Mouse (Mus musculus): ENCODE data around the gene Ppfibp2. TPM values are rescaled to one million over a fixed set of nuclear protein-coding genes. Genes with fewer than 3 reads are reported as not detected.

Gene Ppfibp2
- polyA plus RNA-seq, 1 experiment, result 1.6 TPM

DNA sequence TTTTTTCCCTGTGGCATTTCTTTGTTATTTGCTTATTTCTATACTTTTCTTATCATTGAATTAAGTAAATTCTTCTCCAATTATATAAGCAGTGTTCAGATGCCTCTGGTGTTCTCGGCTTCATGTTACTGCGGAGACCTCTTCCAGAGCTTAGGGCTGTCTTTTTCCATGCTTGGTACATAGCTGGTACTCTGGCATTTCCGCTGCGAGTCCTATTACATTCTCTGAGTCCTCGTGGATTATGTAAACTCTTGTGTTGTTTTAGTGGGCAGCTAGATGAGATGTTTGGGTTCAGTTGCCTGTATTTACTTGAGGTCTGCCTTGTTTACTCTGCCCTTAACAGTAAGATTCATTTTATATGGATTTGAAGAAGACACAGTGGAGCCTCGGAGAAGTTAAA, 30.8 kb downstream of the Ppfibp2 start:
- no peaks in the 10 kb centered on the region for H3K27me3 ChIP-seq (replicated peaks)
- no peak overlapping the region for H3K4me3 ChIP-seq (replicated peaks)
- TF ChIP-seq GATA1 (IDR thresholded peaks at IDR 0.05; ENCODE audit: borderline replicate concordance, low read length) (no peak), FLI1 (IDR thresholded peaks at IDR 0.05; ENCODE audit: low read length) (no peak)
- H3K36me3 ChIP-seq (replicated peaks; ENCODE audit: low read length), result no peaks in the 10 kb centered on the region
- H3K4me1 ChIP-seq, result peaks cover 3% of the 10 kb centered on the region; the same call in 1 of the 2 replicates
- H3K9me3 ChIP-seq, result 0 out of 2 replicates have a peak, but pooled peaks cover 4% of the 10 kb centered on the region

DNA sequence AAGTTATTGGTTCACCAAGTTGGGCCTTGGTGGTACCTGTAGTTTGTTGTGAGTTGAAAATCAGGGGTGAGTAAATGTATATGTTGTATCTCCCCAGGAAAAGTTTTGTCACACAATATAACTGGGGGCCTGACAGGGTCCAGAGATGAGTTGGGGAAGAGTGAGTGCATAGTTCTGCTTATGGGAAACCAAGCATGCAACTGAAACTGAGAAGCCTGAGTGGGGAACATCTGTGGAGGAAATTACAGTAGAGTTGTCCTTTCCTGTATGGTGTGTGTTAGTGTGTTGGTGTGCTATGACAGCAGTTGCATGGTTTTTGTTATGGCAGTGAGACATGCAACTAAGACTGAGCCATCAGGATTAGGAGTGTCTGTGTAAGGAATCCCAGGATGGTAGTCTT, 33.4 kb downstream of the Ppfibp2 start:
- Histone ChIP-seq H3K27me3 (replicated peaks) (no peaks in the 10 kb centered on the region), H3K4me3 (replicated peaks) (no peak overlapping the region), H3K9me3 (peaks cover 10% of the 10 kb centered on the region), H3K4me1 (no peaks in the 10 kb centered on the region), H3K36me3 (replicated peaks; ENCODE audit: low read length) (no peaks in the 10 kb centered on the region)
- TF ChIP-seq FLI1 (IDR thresholded peaks at IDR 0.05; ENCODE audit: low read length) (no peak), GATA1 (IDR thresholded peaks at IDR 0.05; ENCODE audit: borderline replicate concordance, low read length) (no peak)

DNA sequence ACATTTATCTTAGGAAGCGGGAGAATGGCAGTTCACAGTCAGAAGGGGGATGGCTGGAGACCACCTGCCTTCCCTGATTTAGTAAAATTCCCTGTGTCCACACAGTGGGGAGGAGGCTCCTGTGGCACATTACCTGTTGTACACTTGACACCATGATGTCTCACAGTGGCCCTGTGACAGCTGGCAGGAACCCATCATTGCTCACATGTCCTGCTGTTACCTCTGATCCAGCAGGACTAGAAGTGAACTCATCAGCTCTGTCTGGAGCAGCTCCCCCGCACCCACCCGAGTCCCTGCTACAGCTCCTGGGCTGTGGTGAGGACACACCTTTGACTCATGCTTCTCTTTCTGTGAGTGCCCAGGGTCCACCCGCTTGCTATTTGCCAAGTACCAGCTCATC, 38.2 kb downstream of the Ppfibp2 start:
- peaks cover 19% of the 10 kb centered on the region for H3K9me3 ChIP-seq
- TF ChIP-seq FLI1 (IDR thresholded peaks at IDR 0.05; ENCODE audit: low read length) (no peak), GATA1 (IDR thresholded peaks at IDR 0.05; ENCODE audit: borderline replicate concordance, low read length) (no peak)
- H3K27me3 ChIP-seq (replicated peaks), result no peaks in the 10 kb centered on the region
- H3K36me3 ChIP-seq (replicated peaks; ENCODE audit: low read length), result no peaks in the 10 kb centered on the region
- H3K4me1 ChIP-seq, result 0 out of 2 replicates have a peak, but pooled peaks cover 4% of the 10 kb centered on the region
- no peak overlapping the region for H3K4me3 ChIP-seq (replicated peaks)

DNA sequence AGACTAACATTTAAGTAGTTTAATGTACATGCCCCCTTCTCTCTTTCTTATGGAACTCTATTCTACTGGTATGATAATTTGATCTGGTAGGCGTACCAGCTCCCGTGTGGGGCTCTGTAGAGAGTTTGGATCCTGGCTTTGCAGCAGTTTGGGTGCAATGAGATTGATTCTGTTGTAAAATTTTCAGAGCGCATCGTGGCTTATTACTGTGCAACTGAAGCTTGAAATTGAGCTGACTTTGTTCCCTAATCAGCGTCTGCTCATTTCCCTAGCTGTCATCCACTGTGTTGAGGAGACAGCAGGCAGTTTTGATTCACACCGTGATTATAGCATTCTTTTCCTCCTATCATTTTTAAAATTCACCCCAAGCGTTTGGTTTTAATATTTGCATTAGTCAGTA, 42.4 kb downstream of the Ppfibp2 start:
- Histone ChIP-seq H3K9me3 (peaks cover 9% of the 10 kb centered on the region; the same call in 1 of the 2 replicates), H3K36me3 (replicated peaks; ENCODE audit: low read length) (no peaks in the 10 kb centered on the region), H3K27me3 (replicated peaks) (no peaks in the 10 kb centered on the region), H3K4me3 (replicated peaks) (no peak overlapping the region), H3K4me1 (0 out of 2 replicates have a peak, but pooled peaks cover 4% of the 10 kb centered on the region)
- TF ChIP-seq GATA1 (IDR thresholded peaks at IDR 0.05; ENCODE audit: borderline replicate concordance, low read length) (no peak), FLI1 (IDR thresholded peaks at IDR 0.05; ENCODE audit: low read length) (no peak)

DNA sequence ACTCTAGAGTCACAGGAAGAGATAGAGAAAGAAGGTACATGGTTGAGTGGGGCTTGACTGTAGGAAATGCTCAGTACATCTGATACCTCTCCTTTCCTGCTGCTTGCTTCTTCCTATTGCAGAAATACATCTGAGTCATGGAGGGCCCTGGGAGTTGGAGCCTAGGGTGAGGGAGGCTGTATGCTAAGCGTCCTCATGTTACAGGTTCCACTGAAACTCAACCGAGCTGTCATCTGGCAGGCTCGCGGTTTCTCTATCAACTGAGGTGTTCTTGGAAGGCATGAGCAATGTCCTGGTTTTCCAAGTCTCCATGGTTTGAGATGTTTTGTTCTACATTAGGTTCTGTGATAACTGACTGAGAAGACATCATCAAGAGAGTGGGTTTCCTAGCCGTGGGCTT, 43.0 kb downstream of the Ppfibp2 start:
- Histone ChIP-seq H3K4me3 (replicated peaks) (no peak overlapping the region), H3K36me3 (replicated peaks; ENCODE audit: low read length) (no peaks in the 10 kb centered on the region), H3K9me3 (peaks cover 9% of the 10 kb centered on the region; the same call in 1 of the 2 replicates)

DNA sequence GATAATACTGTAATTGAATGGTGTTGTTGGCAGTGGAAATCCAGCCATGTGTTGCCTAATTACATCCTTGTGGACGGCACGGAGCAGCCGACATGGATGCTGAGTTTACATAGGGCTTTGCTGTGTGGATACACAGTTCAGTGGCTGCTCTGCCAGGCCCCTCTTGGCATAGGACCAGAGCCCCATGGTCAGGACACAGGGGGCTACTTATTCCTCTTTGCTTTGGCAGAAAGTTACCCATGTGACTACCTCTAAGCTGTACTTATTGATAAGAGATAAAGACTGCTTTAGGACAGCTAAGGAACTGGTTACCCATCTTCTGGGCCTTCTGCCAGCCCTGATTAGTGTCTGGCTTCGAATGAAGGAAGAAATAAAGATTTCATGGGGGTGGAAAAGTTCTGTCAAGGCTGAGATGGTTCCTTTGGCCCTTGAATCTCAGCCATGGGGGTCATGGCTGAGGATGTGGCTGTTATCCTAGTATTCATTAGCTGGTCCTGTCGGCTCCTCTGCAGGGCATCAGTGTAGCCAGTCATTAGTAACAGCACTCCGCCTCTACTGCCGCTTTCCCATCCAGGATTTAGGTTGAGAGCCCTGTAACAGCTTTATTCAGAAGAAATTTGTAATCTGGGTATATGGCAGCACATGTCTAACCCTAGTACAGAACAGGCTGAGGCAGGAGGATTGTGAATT, 47.7 kb downstream of the Ppfibp2 start:
- H3K9me3 ChIP-seq, result peaks cover 7% of the 10 kb centered on the region
- TF ChIP-seq FLI1 (IDR thresholded peaks at IDR 0.05; ENCODE audit: low read length) (no peak), GATA1 (IDR thresholded peaks at IDR 0.05; ENCODE audit: borderline replicate concordance, low read length) (no peak)
- H3K27me3 ChIP-seq (replicated peaks), result no peaks in the 10 kb centered on the region
- H3K36me3 ChIP-seq (replicated peaks; ENCODE audit: low read length), result no peaks in the 10 kb centered on the region
- no peak overlapping the region for H3K4me3 ChIP-seq (replicated peaks)
- H3K4me1 ChIP-seq, result 0 out of 2 replicates have a peak, but pooled peaks cover 3% of the 10 kb centered on the region

More for the DNA sequence above, 43.0 kb downstream of the Ppfibp2 start:
- Histone ChIP-seq H3K27me3 (replicated peaks) (no peaks in the 10 kb centered on the region), H3K4me1 (0 out of 2 replicates have a peak, but pooled peaks cover 4% of the 10 kb centered on the region)
- no peak for TF ChIP-seq GATA1 (IDR thresholded peaks at IDR 0.05; ENCODE audit: borderline replicate concordance, low read length)

DNA sequence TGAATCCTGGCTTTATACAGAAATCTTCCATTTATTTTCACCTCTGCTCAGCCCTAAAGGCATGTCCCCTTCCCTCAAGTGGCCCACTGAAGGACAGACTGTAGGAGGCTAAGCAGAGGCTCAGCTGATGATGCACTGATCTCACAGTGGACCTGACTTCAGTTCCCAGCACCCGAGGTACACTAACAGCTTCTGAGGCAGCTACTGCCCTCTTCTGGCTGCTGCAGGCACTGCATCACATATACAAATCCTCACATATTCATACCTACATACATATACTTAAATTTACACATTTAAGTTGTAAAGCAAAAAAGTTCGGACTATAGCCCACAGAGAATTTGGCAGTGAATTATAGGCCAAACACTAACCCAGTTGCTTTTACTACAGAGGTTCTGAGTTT, 50.0 kb downstream of the Ppfibp2 start:
- Histone ChIP-seq H3K4me1 (no peaks in the 10 kb centered on the region), H3K4me3 (replicated peaks) (peak overlapping the region; percentile 33), H3K36me3 (replicated peaks; ENCODE audit: low read length) (no peaks in the 10 kb centered on the region), H3K9me3 (peaks cover 7% of the 10 kb centered on the region), H3K27me3 (replicated peaks) (no peaks in the 10 kb centered on the region)
- TF ChIP-seq FLI1 (IDR thresholded peaks at IDR 0.05; ENCODE audit: low read length), result no peak

DNA sequence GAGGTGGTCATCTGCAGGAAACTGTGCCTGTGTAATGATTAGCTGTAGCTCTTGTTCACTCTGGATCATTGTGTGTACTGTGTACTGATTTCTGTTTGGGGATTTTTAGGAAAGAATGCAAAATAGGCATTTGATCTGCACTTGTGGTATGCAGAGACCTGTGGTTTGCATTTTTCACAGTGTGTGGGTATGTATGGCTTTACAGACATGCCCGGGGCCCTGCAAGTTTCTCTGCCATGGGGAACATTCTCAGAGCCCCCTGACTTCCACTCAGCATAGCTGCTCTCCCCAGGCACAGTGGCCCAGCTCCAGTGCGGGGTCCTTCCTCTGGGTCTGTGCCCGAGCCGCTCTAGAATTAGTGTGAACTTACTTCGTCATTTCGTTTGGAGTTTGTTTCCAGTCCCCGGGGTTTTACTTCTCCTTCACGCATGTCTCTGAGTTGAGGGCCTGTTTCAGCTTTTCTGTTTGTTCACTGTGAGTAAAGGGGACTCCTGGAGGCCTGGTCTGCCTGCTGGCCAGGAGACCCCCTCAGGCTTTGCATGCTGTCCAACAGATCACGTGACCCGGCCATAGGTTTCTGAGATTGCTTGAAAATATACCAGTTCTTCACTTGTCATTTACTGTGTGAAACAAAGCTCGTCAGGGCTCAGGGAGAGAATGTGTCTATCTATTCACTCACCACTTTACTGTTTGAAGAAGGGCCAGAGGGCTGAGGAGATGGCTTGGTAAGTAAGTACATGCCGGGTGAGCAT, 54.1 kb downstream of the Ppfibp2 start:
- Histone ChIP-seq H3K4me1 (no peaks in the 10 kb centered on the region), H3K4me3 (replicated peaks) (no peak overlapping the region), H3K27me3 (replicated peaks) (peaks cover 7% of the 10 kb centered on the region), H3K9me3 (peaks cover 7% of the 10 kb centered on the region), H3K36me3 (replicated peaks; ENCODE audit: low read length) (no peaks in the 10 kb centered on the region)
- TF ChIP-seq FLI1 (IDR thresholded peaks at IDR 0.05; ENCODE audit: low read length), result no peak

DNA sequence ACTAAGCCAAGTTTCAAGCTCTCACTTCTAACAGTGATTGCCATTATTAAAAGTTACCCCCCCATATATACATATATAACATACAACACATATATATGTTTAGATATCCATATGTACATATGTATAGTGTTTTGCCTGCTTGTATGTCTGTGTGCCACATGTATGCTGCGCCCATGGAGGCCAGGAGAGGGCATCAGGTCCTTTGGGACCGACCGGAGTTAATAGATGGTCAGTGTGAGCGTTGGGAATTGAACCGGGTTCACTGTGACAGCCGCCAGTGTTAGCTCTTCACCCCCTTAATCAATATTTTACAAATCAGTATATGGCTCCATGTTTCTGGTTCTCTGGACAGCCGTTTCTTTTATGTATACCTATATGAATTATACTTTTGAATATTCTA, 55.0 kb downstream of the Ppfibp2 start:
- Histone ChIP-seq H3K36me3 (replicated peaks; ENCODE audit: low read length) (no peaks in the 10 kb centered on the region), H3K4me1 (no peaks in the 10 kb centered on the region), H3K9me3 (peaks cover under 1% of the 10 kb centered on the region), H3K27me3 (replicated peaks) (peaks cover 7% of the 10 kb centered on the region), H3K4me3 (replicated peaks) (no peak overlapping the region)
- no peak for TF ChIP-seq GATA1 (IDR thresholded peaks at IDR 0.05; ENCODE audit: borderline replicate concordance, low read length)
- TF ChIP-seq FLI1 (IDR thresholded peaks at IDR 0.05; ENCODE audit: low read length), result no peak

DNA sequence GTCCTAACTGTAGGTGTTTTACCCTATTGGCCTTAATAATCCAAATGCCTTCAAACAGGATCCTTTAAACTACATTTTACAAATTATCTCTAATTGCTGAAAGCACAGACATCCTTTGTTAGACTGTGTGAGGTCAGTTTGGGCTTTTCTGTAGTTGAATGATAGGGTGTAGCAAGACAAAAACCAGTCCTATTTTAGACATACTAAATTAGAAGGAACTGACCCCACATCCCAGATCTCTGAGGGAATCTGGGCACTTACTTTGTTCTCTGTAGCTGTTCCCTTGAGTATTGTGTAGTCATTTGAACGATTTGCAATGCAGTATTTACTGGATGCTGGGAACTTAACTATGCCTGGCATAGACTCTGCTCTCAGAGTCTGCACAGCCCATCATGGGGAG, 56.8 kb downstream of the Ppfibp2 start:
- peaks cover 7% of the 10 kb centered on the region for H3K27me3 ChIP-seq (replicated peaks)
- H3K4me1 ChIP-seq, result peaks cover 4% of the 10 kb centered on the region; the same call in 1 of the 2 replicates
- TF ChIP-seq GATA1 (IDR thresholded peaks at IDR 0.05; ENCODE audit: borderline replicate concordance, low read length) (no peak), FLI1 (IDR thresholded peaks at IDR 0.05; ENCODE audit: low read length) (no peak)

More for the DNA sequence above, 56.8 kb downstream of the Ppfibp2 start:
- Histone ChIP-seq H3K4me3 (replicated peaks) (no peak overlapping the region), H3K36me3 (replicated peaks; ENCODE audit: low read length) (no peaks in the 10 kb centered on the region), H3K9me3 (no peaks in the 10 kb centered on the region)
